Mouse (Mus musculus): ENCODE measurements around the gene Akap13. TPM values are rescaled to one million over a fixed set of nuclear protein-coding genes. Genes with fewer than 3 reads are reported as not detected.

The Akap13 gene
- polyA plus RNA-seq, 1 experiment from 2014 or later: 17.4 TPM

GRCm38 (mm10) chr7:75568883-75569282 lies 113.5 kb downstream of the Akap13 start:
- Histone ChIP-seq H3K4me2 (replicated peaks; ENCODE audit: low read depth) (no peak overlapping the region), H3K27ac (ENCODE audit: low read depth, low read length) (no peak overlapping the region), H3K36me3 (ENCODE audit: control insufficient read depth, insufficient read depth) (no peaks in the 10 kb centered on the region; the same call in 1 of the 2 replicates), H3K9me3 (ENCODE audit: control insufficient read depth) (no peaks in the 10 kb centered on the region), H3K27me3 (replicated peaks; ENCODE audit: control insufficient read depth, insufficient read depth, low read length) (no peaks in the 10 kb centered on the region), H3K4me3 (ENCODE audit: low read depth, low read length) (no peak overlapping the region), H3K9ac (ENCODE audit: low read depth, low read length) (no peak overlapping the region), H3K4me1 (replicated peaks; ENCODE audit: control insufficient read depth, insufficient read depth, low read length) (no peaks in the 10 kb centered on the region)
- ATAC-seq: no peak
- peak; percentile 60 for TF ChIP-seq CTCF (IDR thresholded peaks at IDR 0.05; ENCODE audit: low read depth)

- Histone ChIP-seq H3K27ac (ENCODE audit: low read depth, low read length) (no peak overlapping the region), H3K4me2 (replicated peaks; ENCODE audit: low read depth) (no peak overlapping the region), H3K9ac (ENCODE audit: low read depth, low read length) (no peak overlapping the region), H3K36me3 (ENCODE audit: control insufficient read depth, insufficient read depth) (no peaks in the 10 kb centered on the region; the same call in 1 of the 2 replicates), H3K9me3 (ENCODE audit: control insufficient read depth) (no peaks in the 10 kb centered on the region), H3K4me3 (ENCODE audit: low read depth, low read length) (no peak overlapping the region), H3K27me3 (replicated peaks; ENCODE audit: control insufficient read depth, insufficient read depth, low read length) (no peaks in the 10 kb centered on the region), H3K4me1 (replicated peaks; ENCODE audit: control insufficient read depth, insufficient read depth, low read length) (0 out of 2 replicates have a peak, but pooled peaks cover 3% of the 10 kb centered on the region)
- no peak for TF ChIP-seq CTCF (IDR thresholded peaks at IDR 0.05; ENCODE audit: low read depth)
- no peak for ATAC-seq
- 89% methylated on average over 3 of the region's 3 CpGs for WGBS
Measured at GRCm38 (mm10) chr7:75570218-75570617, 114.9 kb downstream of the Akap13 start.

- no peak for TF ChIP-seq CTCF (IDR thresholded peaks at IDR 0.05; ENCODE audit: low read depth)
- Histone ChIP-seq H3K4me1 (replicated peaks; ENCODE audit: control insufficient read depth, insufficient read depth, low read length) (0 out of 2 replicates have a peak, but pooled peaks cover 6% of the 10 kb centered on the region), H3K4me2 (replicated peaks; ENCODE audit: low read depth) (no peak overlapping the region), H3K4me3 (ENCODE audit: low read depth, low read length) (no peak overlapping the region), H3K27me3 (replicated peaks; ENCODE audit: control insufficient read depth, insufficient read depth, low read length) (no peaks in the 10 kb centered on the region), H3K27ac (ENCODE audit: low read depth, low read length) (no peak overlapping the region), H3K36me3 (ENCODE audit: control insufficient read depth, insufficient read depth) (no peaks in the 10 kb centered on the region; the same call in 1 of the 2 replicates), H3K9me3 (ENCODE audit: control insufficient read depth) (no peaks in the 10 kb centered on the region), H3K9ac (ENCODE audit: low read depth, low read length) (no peak overlapping the region)
- 83% methylated on average over 2 of the region's 2 CpGs for whole genome bisulfite sequencing
- ATAC-seq: no peak
Measured at GRCm38 (mm10) chr7:75571078-75571477, 115.7 kb downstream of the Akap13 start.

- TF ChIP-seq CTCF (IDR thresholded peaks at IDR 0.05; ENCODE audit: low read depth): no peak
- Histone ChIP-seq H3K27ac (ENCODE audit: low read depth, low read length) (no peak overlapping the region), H3K27me3 (replicated peaks; ENCODE audit: control insufficient read depth, insufficient read depth, low read length) (no peaks in the 10 kb centered on the region), H3K4me2 (replicated peaks; ENCODE audit: low read depth) (no peak overlapping the region), H3K9ac (ENCODE audit: low read depth, low read length) (no peak overlapping the region), H3K9me3 (ENCODE audit: control insufficient read depth) (no peaks in the 10 kb centered on the region), H3K4me1 (replicated peaks; ENCODE audit: control insufficient read depth, insufficient read depth, low read length) (0 out of 2 replicates have a peak, but pooled peaks cover 9% of the 10 kb centered on the region), H3K36me3 (ENCODE audit: control insufficient read depth, insufficient read depth) (no peaks in the 10 kb centered on the region; the same call in 1 of the 2 replicates), H3K4me3 (ENCODE audit: low read depth, low read length) (no peak overlapping the region)
- 90% methylated on average over 4 of the region's 4 CpGs for WGBS
- no peak for ATAC-seq
Measured at GRCm38 (mm10) chr7:75572127-75572526, 116.8 kb downstream of the Akap13 start.

GRCm38 (mm10) chr7:75575120-75575649 lies 119.9 kb downstream of the Akap13 start:
- TF ChIP-seq CTCF (IDR thresholded peaks at IDR 0.05; ENCODE audit: low read depth): no peak
- Histone ChIP-seq H3K27me3 (replicated peaks; ENCODE audit: control insufficient read depth, insufficient read depth, low read length) (no peaks in the 10 kb centered on the region), H3K4me3 (ENCODE audit: low read depth, low read length) (no peak overlapping the region), H3K36me3 (ENCODE audit: control insufficient read depth, insufficient read depth) (peaks cover 6% of the 10 kb centered on the region), H3K9ac (ENCODE audit: low read depth, low read length) (no peak overlapping the region), H3K9me3 (ENCODE audit: control insufficient read depth) (no peaks in the 10 kb centered on the region), H3K4me2 (replicated peaks; ENCODE audit: low read depth) (peak overlapping the region; percentile 35), H3K27ac (ENCODE audit: low read depth, low read length) (peak overlapping the region; percentile 42), H3K4me1 (replicated peaks; ENCODE audit: control insufficient read depth, insufficient read depth, low read length) (0 out of 2 replicates have a peak, but pooled peaks cover 9% of the 10 kb centered on the region)
- WGBS: 10% methylated on average over 9 of the region's 9 CpGs
- ATAC-seq: peak; percentile 83

GRCm38 (mm10) chr7:75575800-75576585 lies 120.7 kb downstream of the Akap13 start:
- Histone ChIP-seq H3K27me3 (replicated peaks; ENCODE audit: control insufficient read depth, insufficient read depth, low read length) (no peaks in the 10 kb centered on the region), H3K36me3 (ENCODE audit: control insufficient read depth, insufficient read depth) (peaks cover 13% of the 10 kb centered on the region), H3K4me1 (replicated peaks; ENCODE audit: control insufficient read depth, insufficient read depth, low read length) (0 out of 2 replicates have a peak, but pooled peaks cover 9% of the 10 kb centered on the region), H3K4me3 (ENCODE audit: low read depth, low read length) (no peak overlapping the region), H3K9me3 (ENCODE audit: control insufficient read depth) (no peaks in the 10 kb centered on the region), H3K4me2 (replicated peaks; ENCODE audit: low read depth) (no peak overlapping the region; the same call in 1 of the 2 replicates), H3K27ac (ENCODE audit: low read depth, low read length) (0 out of 2 replicates have a peak overlapping the region, but pooled peaks have one; percentile 42), H3K9ac (ENCODE audit: low read depth, low read length) (no peak overlapping the region)
- ATAC-seq: 0 out of 2 replicates have a peak, but pooled peaks have one; percentile 29
- TF ChIP-seq CTCF (IDR thresholded peaks at IDR 0.05; ENCODE audit: low read depth): no peak
- WGBS: 98% methylated on average over 1 of the region's 1 CpGs

Data from intestine, postnatal 0 days (tissue).